Mouse (Mus musculus): ENCODE results near the gene Atp5g3. TPM values are rescaled to one million over a fixed set of nuclear protein-coding genes. Genes with fewer than 3 reads are reported as not detected.

Atp5g3 gene
- polyA plus RNA-seq, 1 experiment from 2014 or later: 1,216 TPM

- 81% methylated on average over 2 of the region's 2 CpGs for WGBS
- Histone ChIP-seq H3K4me1 (ENCODE audit: control insufficient read depth, insufficient read depth, low read length) (no peaks in the 10 kb centered on the region), H3K9me3 (ENCODE audit: control insufficient read depth, low read length) (no peaks in the 10 kb centered on the region), H3K27ac (replicated peaks; ENCODE audit: low read depth, low read length) (no peak overlapping the region), H3K9ac (ENCODE audit: low read depth, low read length) (no peak overlapping the region), H3K4me2 (ENCODE audit: low read depth, low read length) (no peak overlapping the region), H3K27me3 (replicated peaks; ENCODE audit: control insufficient read depth, insufficient read depth, low read length) (no peaks in the 10 kb centered on the region), H3K36me3 (ENCODE audit: control insufficient read depth, insufficient read depth, low read length) (no peaks in the 10 kb centered on the region), H3K4me3 (ENCODE audit: low read depth, low read length) (no peak overlapping the region)
- ATAC-seq (ENCODE audit: low read depth) (no peak), DNase-seq (ENCODE audit: low spot score) (no peak)
Observed at GRCm38 (mm10) chr2:73938896-73939295, 27.8 kb upstream of the Atp5g3 start.

- Histone ChIP-seq H3K36me3 (ENCODE audit: control insufficient read depth, insufficient read depth, low read length) (no peaks in the 10 kb centered on the region), H3K27ac (replicated peaks; ENCODE audit: low read depth, low read length) (no peak overlapping the region), H3K4me3 (ENCODE audit: low read depth, low read length) (no peak overlapping the region), H3K9me3 (ENCODE audit: control insufficient read depth, low read length) (no peaks in the 10 kb centered on the region), H3K27me3 (replicated peaks; ENCODE audit: control insufficient read depth, insufficient read depth, low read length) (no peaks in the 10 kb centered on the region), H3K4me1 (ENCODE audit: control insufficient read depth, insufficient read depth, low read length) (0 out of 2 replicates have a peak, but pooled peaks cover 3% of the 10 kb centered on the region), H3K4me2 (ENCODE audit: low read depth, low read length) (no peak overlapping the region), H3K9ac (ENCODE audit: low read depth, low read length) (no peak overlapping the region)
- no peak for ATAC-seq (ENCODE audit: low read depth)
- WGBS: 67% methylated on average over 8 of the region's 8 CpGs
- peak; percentile 51 for DNase-seq (ENCODE audit: low spot score)
Observed at GRCm38 (mm10) chr2:73932676-73933313, 21.7 kb upstream of the Atp5g3 start.

GRCm38 (mm10) chr2:73927711-73928110 lies 16.6 kb upstream of the Atp5g3 start:
- Histone ChIP-seq H3K9me3 (ENCODE audit: control insufficient read depth, low read length) (no peaks in the 10 kb centered on the region), H3K4me2 (ENCODE audit: low read depth, low read length) (no peak overlapping the region), H3K4me3 (ENCODE audit: low read depth, low read length) (no peak overlapping the region), H3K9ac (ENCODE audit: low read depth, low read length) (no peak overlapping the region), H3K4me1 (ENCODE audit: control insufficient read depth, insufficient read depth, low read length) (0 out of 2 replicates have a peak, but pooled peaks cover 3% of the 10 kb centered on the region), H3K36me3 (ENCODE audit: control insufficient read depth, insufficient read depth, low read length) (no peaks in the 10 kb centered on the region), H3K27ac (replicated peaks; ENCODE audit: low read depth, low read length) (no peak overlapping the region), H3K27me3 (replicated peaks; ENCODE audit: control insufficient read depth, insufficient read depth, low read length) (no peaks in the 10 kb centered on the region)
- ATAC-seq (ENCODE audit: low read depth): no peak
- no peak for DNase-seq (ENCODE audit: low spot score)

DNA sequence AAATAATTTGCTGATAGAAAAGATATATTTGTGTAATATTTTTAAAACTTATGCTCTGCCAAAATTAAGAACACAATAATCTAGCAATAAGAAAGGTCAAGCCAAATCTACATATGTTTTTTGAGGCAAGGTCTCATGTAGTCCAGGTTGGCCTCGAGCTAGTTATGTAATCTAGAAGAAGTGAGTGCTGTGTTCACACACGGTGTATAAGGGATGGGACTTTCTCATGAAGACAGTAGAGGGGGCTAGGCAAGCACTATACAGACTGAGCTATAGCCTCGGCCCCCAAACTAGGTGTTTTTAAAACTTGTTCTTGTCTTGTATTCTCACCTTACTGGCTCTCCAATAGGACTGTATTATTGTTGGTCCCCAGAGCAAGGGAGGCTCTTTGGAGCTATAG lies 14.4 kb upstream of the Atp5g3 start:
- Histone ChIP-seq H3K4me2 (ENCODE audit: low read depth, low read length) (no peak overlapping the region), H3K27ac (replicated peaks; ENCODE audit: low read depth, low read length) (no peak overlapping the region), H3K4me3 (ENCODE audit: low read depth, low read length) (no peak overlapping the region), H3K9me3 (ENCODE audit: control insufficient read depth, low read length) (no peaks in the 10 kb centered on the region), H3K9ac (ENCODE audit: low read depth, low read length) (no peak overlapping the region), H3K36me3 (ENCODE audit: control insufficient read depth, insufficient read depth, low read length) (no peaks in the 10 kb centered on the region), H3K27me3 (replicated peaks; ENCODE audit: control insufficient read depth, insufficient read depth, low read length) (no peaks in the 10 kb centered on the region), H3K4me1 (ENCODE audit: control insufficient read depth, insufficient read depth, low read length) (no peaks in the 10 kb centered on the region)
- no peak for ATAC-seq (ENCODE audit: low read depth)
- DNase-seq (ENCODE audit: low spot score): no peak
- 65% methylated on average over 3 of the region's 3 CpGs for WGBS

GRCm38 (mm10) chr2:73925089-73925488 lies 14.0 kb upstream of the Atp5g3 start:
- H3K9ac ChIP-seq (ENCODE audit: low read depth, low read length): no peak overlapping the region
- no peaks in the 10 kb centered on the region for H3K9me3 ChIP-seq (ENCODE audit: control insufficient read depth, low read length)
- H3K4me1 ChIP-seq (ENCODE audit: control insufficient read depth, insufficient read depth, low read length): no peaks in the 10 kb centered on the region
- WGBS: 12% methylated on average over 5 of the region's 5 CpGs
- H3K4me3 ChIP-seq (ENCODE audit: low read depth, low read length): no peak overlapping the region
- ATAC-seq (ENCODE audit: low read depth) (peak; percentile 83), DNase-seq (ENCODE audit: low spot score) (peak; percentile 95)
- no peak overlapping the region; the same call in 1 of the 2 replicates for H3K4me2 ChIP-seq (ENCODE audit: low read depth, low read length)
- H3K27ac ChIP-seq (replicated peaks; ENCODE audit: low read depth, low read length): no peak overlapping the region
- no peaks in the 10 kb centered on the region for H3K36me3 ChIP-seq (ENCODE audit: control insufficient read depth, insufficient read depth, low read length)
- H3K27me3 ChIP-seq (replicated peaks; ENCODE audit: control insufficient read depth, insufficient read depth, low read length): no peaks in the 10 kb centered on the region

GRCm38 (mm10) chr2:73919642-73920041 lies 8.5 kb upstream of the Atp5g3 start:
- Histone ChIP-seq H3K36me3 (ENCODE audit: control insufficient read depth, insufficient read depth, low read length) (no peaks in the 10 kb centered on the region), H3K4me2 (ENCODE audit: low read depth, low read length) (no peak overlapping the region), H3K9me3 (ENCODE audit: control insufficient read depth, low read length) (no peaks in the 10 kb centered on the region), H3K4me3 (ENCODE audit: low read depth, low read length) (no peak overlapping the region), H3K9ac (ENCODE audit: low read depth, low read length) (no peak overlapping the region), H3K27me3 (replicated peaks; ENCODE audit: control insufficient read depth, insufficient read depth, low read length) (no peaks in the 10 kb centered on the region), H3K27ac (replicated peaks; ENCODE audit: low read depth, low read length) (peak overlapping the region; percentile 58; the same call in 1 of the 2 replicates), H3K4me1 (ENCODE audit: control insufficient read depth, insufficient read depth, low read length) (no peaks in the 10 kb centered on the region; the same call in 1 of the 2 replicates)
- no peak; the same call in 1 of the 2 replicates for ATAC-seq (ENCODE audit: low read depth)
- 40% methylated on average over 7 of the region's 7 CpGs for WGBS
- peak; percentile 80 for DNase-seq (ENCODE audit: low spot score)

DNA sequence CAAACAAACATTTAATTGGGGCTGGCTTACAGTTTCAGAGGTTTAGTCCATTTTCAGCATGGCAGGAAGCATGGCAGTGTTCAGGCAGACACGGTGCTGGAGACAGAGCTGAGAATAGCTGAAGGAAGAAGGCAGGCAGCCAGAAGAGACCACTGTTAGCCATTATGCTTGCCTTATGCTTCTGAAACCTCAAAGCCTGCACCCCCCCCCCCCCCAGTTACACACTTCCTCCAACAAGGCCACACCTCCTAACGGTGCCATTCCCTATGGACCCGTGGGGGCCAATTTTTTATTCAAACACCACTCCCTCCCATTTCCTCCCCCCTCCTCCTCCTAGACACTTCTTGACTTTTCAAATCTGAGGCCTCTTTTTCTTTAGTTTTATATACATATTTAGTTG lies 1.1 kb upstream of the Atp5g3 start:
- ATAC-seq (ENCODE audit: low read depth): no peak

GRCm38 (mm10) chr2:73910571-73911174 lies 453 bp downstream of the Atp5g3 start:
- Histone ChIP-seq H3K27me3 (replicated peaks; ENCODE audit: control insufficient read depth, insufficient read depth, low read length) (no peaks in the 10 kb centered on the region), H3K27ac (replicated peaks; ENCODE audit: low read depth, low read length) (peak overlapping the region; percentile 91), H3K36me3 (ENCODE audit: control insufficient read depth, insufficient read depth, low read length) (peaks cover 34% of the 10 kb centered on the region), H3K4me1 (ENCODE audit: control insufficient read depth, insufficient read depth, low read length) (peaks cover 7% of the 10 kb centered on the region; the same call in 1 of the 2 replicates), H3K9ac (ENCODE audit: low read depth, low read length) (peak overlapping the region; percentile 100), H3K9me3 (ENCODE audit: control insufficient read depth, low read length) (no peaks in the 10 kb centered on the region), H3K4me2 (ENCODE audit: low read depth, low read length) (peak overlapping the region; percentile 85), H3K4me3 (ENCODE audit: low read depth, low read length) (peak overlapping the region; percentile 98)
- ATAC-seq (ENCODE audit: low read depth): peak; percentile 20
- DNase-seq (ENCODE audit: low spot score): peak; percentile 57
- under 1% methylated on average over 28 of the region's 50 CpGs for WGBS

More for the DNA sequence above, 1.1 kb upstream of the Atp5g3 start:
- Histone ChIP-seq H3K4me1 (ENCODE audit: control insufficient read depth, insufficient read depth, low read length) (peaks cover 7% of the 10 kb centered on the region; the same call in 1 of the 2 replicates), H3K27me3 (replicated peaks; ENCODE audit: control insufficient read depth, insufficient read depth, low read length) (no peaks in the 10 kb centered on the region), H3K9me3 (ENCODE audit: control insufficient read depth, low read length) (no peaks in the 10 kb centered on the region), H3K4me2 (ENCODE audit: low read depth, low read length) (no peak overlapping the region), H3K27ac (replicated peaks; ENCODE audit: low read depth, low read length) (no peak overlapping the region), H3K36me3 (ENCODE audit: control insufficient read depth, insufficient read depth, low read length) (peaks cover 25% of the 10 kb centered on the region), H3K9ac (ENCODE audit: low read depth, low read length) (no peak overlapping the region), H3K4me3 (ENCODE audit: low read depth, low read length) (no peak overlapping the region)
- 76% methylated on average over 3 of the region's 3 CpGs for WGBS
- no peak for DNase-seq (ENCODE audit: low spot score)

- Histone ChIP-seq H3K27ac (replicated peaks; ENCODE audit: low read depth, low read length) (no peak overlapping the region), H3K36me3 (ENCODE audit: control insufficient read depth, insufficient read depth, low read length) (peaks cover 34% of the 10 kb centered on the region), H3K27me3 (replicated peaks; ENCODE audit: control insufficient read depth, insufficient read depth, low read length) (no peaks in the 10 kb centered on the region), H3K4me3 (ENCODE audit: low read depth, low read length) (no peak overlapping the region), H3K4me2 (ENCODE audit: low read depth, low read length) (no peak overlapping the region), H3K4me1 (ENCODE audit: control insufficient read depth, insufficient read depth, low read length) (peaks cover 7% of the 10 kb centered on the region; the same call in 1 of the 2 replicates), H3K9me3 (ENCODE audit: control insufficient read depth, low read length) (no peaks in the 10 kb centered on the region), H3K9ac (ENCODE audit: low read depth, low read length) (no peak overlapping the region)
- DNase-seq (ENCODE audit: low spot score) (no peak), ATAC-seq (ENCODE audit: low read depth) (no peak)
- WGBS: 93% methylated on average over 2 of the region's 2 CpGs
Observed at GRCm38 (mm10) chr2:73909116-73909515, 2.0 kb downstream of the Atp5g3 start.
